Mouse (Mus musculus) embryonic facial prominence, embryonic 15.5 days (tissue): Measurements from ENCODE around the gene Dmac2. TPM values are rescaled to one million over a fixed set of nuclear protein-coding genes. Genes with fewer than 3 reads are reported as not detected.

Experiments
- ATAC-seq: fragments of 200-750 bp; cut with Nextera tagmentation; 2 replicates; pipeline ENCODE4 v1.8.0; 2017; ENCODE audit warnings: low read depth, moderate TSS enrichment; ENCODE audit not compliant: insufficient number of reproducible peaks, low FRiP score, low TSS enrichment
- H3K27ac ChIP-seq: fragments of 300-500 bp; sonication (generic); replicated peaks from 2 replicates; pipeline ENCODE4 v1.5.1; 2015; ENCODE audit warnings: mild to moderate bottlenecking, inconsistent platforms
- H3K27me3 ChIP-seq: fragments of 300-500 bp; sonication (generic); 2 replicates; pipeline ENCODE4 v1.6.1; 2015; ENCODE audit warnings: inconsistent platforms
- H3K36me3 ChIP-seq: fragments of 300-500 bp; sonication (generic); 2 replicates; pipeline ENCODE4 v1.6.1; 2015; ENCODE audit warnings: mild to moderate bottlenecking, inconsistent platforms
- H3K4me1 ChIP-seq: fragments of 300-500 bp; sonication (generic); 2 replicates; pipeline ENCODE4 v1.6.1; 2015; ENCODE audit warnings: inconsistent platforms
- H3K4me2 ChIP-seq: fragments of 300-500 bp; sonication (generic); replicated peaks from 2 replicates; pipeline ENCODE4 v1.6.1; 2015; ENCODE audit warnings: mild to moderate bottlenecking, inconsistent platforms
- H3K4me3 ChIP-seq: fragments of 300-500 bp; sonication (generic); replicated peaks from 2 replicates; pipeline ENCODE4 v1.5.1; 2015; ENCODE audit warnings: mild to moderate bottlenecking, inconsistent platforms
- H3K9ac ChIP-seq: fragments of 300-500 bp; sonication (generic); 2 replicates; pipeline ENCODE4 v1.6.1; 2015; ENCODE audit warnings: inconsistent platforms
- H3K9me3 ChIP-seq: fragments of 300-500 bp; sonication (generic); replicated peaks from 2 replicates; pipeline ENCODE4 v1.6.1; 2016; ENCODE audit warnings: inconsistent platforms
- WGBS: fragments of 180-500 bp; shearing (Covaris S2); methylation state at CpG from one replicate; pipeline ENCODE4 v1.1.7; 2015; 5-methylcytosine and 5-hydroxymethylcytosine counted together
- polyA plus RNA-seq: library from polyadenylated mRNA; unstranded; fragments of >200 nt; fragmentation: Nextera tagmentation; extraction: Ambion mirVana; gene quantifications from 2 replicates; pipeline ENCODE4 v1.2.1, GENCODE M21; 2015

Gene Dmac2
- polyA plus RNA-seq, 1 experiment from 2014 or later: 33.8 TPM

DNA sequence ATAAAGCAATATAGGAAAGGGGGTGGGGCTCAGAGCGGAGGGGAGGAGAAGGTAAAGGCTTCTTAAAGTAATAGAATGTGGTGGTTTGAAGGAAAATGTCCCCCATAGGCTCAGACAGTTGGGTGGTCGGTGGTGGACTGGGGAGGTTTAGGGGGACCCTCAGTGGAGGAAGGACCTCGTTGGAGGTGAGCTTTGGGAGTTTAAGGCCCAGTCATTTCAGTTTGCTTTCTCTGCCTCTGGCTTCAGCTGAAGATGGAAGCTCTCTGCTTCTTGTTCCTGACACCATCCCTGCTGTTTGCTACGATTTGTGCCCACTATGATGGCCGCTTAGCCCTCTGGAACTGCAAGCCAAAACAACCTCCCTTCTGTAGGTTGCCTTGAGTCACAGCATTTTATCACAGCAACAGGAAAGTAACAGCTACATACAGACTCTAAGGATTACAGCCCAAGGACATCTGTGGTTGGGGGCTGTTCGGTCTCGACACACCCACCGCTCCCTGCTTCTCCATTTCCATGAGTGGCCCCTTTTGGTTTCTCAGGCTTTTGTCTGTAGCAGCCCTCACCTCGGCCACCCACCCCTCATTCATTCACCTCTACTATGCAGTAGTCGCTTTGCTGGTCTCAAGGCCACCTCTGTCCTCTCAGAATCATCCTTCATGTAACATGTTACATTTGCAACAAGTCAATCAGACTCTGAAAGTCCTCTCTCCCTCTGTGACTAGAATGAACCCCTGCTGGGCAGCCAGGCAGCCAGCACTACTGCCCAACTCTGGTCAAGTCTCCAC, 1.6 kb upstream of the Dmac2 start:
- WGBS: 79% methylated on average over 10 of the region's 10 CpGs
- ATAC-seq: no peak
- Histone ChIP-seq H3K9ac (no peak overlapping the region), H3K4me3 (no peak overlapping the region), H3K27ac (no peak overlapping the region), H3K4me1 (peaks cover 12% of the 10 kb centered on the region; the same call in 1 of the 2 replicates), H3K4me2 (no peak overlapping the region), H3K36me3 (0 out of 2 replicates have a peak, but pooled peaks cover 11% of the 10 kb centered on the region), H3K9me3 (no peaks in the 10 kb centered on the region), H3K27me3 (no peaks in the 10 kb centered on the region)

DNA sequence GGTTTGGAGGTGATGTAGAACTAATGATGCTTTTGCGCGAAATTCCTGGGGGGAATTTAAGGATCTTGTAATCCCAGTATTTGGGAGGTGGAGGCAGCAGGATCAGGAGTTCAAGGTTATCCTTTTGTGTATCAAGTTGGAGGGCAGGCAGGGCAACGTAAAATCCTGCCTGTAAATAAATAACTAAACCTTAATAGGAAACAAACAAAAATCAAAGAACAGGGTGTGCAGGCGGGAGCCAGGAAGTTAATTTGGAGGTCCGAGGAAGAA, 443 bp downstream of the Dmac2 start:
- H3K27me3 ChIP-seq: no peaks in the 10 kb centered on the region
- no peaks in the 10 kb centered on the region for H3K9me3 ChIP-seq
- H3K4me2 ChIP-seq: peak overlapping the region; percentile 74
- no peak for ATAC-seq
- H3K36me3 ChIP-seq: peaks cover 23% of the 10 kb centered on the region; the same call in 1 of the 2 replicates
- H3K9ac ChIP-seq: peak overlapping the region; percentile 47
- H3K4me1 ChIP-seq: peaks cover 15% of the 10 kb centered on the region; the same call in 1 of the 2 replicates
- 17% methylated on average over 5 of the region's 5 CpGs for WGBS
- peak overlapping the region; percentile 76 for H3K4me3 ChIP-seq
- no peak overlapping the region; the same call in 1 of the 2 replicates for H3K27ac ChIP-seq

DNA sequence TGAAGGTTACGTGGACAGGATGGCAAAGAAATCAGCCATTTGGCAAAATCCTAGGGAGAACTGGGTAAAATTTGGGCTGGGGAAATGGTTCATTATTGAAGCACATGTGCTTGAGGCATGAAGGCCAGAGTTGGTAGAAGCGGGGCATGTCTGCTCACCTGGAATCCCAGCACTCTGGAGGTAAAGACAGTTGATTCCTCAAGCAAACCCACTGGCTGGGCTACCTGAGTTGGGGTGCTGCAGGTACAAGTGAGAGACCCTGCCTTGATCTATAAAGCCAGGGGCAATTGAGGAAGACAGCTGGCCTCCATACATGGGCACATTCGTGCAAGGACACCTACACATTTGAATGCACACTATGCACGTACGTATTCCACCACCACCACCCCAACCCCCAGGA, 887 bp downstream of the Dmac2 start:
- Histone ChIP-seq H3K36me3 (peaks cover 23% of the 10 kb centered on the region; the same call in 1 of the 2 replicates), H3K9ac (no peak overlapping the region), H3K4me2 (peak overlapping the region; percentile 74), H3K4me1 (peaks cover 17% of the 10 kb centered on the region; the same call in 1 of the 2 replicates), H3K27me3 (no peaks in the 10 kb centered on the region), H3K9me3 (no peaks in the 10 kb centered on the region), H3K4me3 (peak overlapping the region; percentile 76; the same call in 1 of the 2 replicates), H3K27ac (no peak overlapping the region)
- WGBS: 88% methylated on average over 5 of the region's 5 CpGs
- ATAC-seq: no peak

DNA sequence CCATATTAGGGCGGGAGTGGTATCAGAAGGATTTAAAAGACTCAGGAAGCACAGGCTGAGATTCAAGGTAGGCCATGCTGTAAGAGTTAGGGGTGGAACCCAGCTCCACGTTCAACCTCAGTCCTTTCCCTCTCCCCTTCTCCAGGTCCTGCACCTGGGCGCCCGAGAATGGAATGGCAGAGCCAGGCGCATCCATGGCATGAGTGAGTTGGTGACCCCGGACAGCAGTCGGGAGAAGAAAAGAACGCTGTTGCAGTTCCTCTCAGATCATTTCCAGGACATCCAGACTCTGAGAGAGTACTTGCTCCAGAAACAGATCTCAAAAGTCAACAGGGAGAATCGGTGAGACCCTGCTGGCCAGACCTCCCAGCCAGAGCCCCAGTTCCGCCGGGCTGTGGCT, 1.5 kb downstream of the Dmac2 start:
- peaks cover 23% of the 10 kb centered on the region; the same call in 1 of the 2 replicates for H3K36me3 ChIP-seq
- H3K4me2 ChIP-seq: no peak overlapping the region
- ATAC-seq: no peak
- H3K9ac ChIP-seq: no peak overlapping the region
- H3K9me3 ChIP-seq: no peaks in the 10 kb centered on the region
- 94% methylated on average over 11 of the region's 11 CpGs for WGBS
- H3K27me3 ChIP-seq: no peaks in the 10 kb centered on the region
- H3K27ac ChIP-seq: no peak overlapping the region
- no peak overlapping the region for H3K4me3 ChIP-seq
- peaks cover 17% of the 10 kb centered on the region; the same call in 1 of the 2 replicates for H3K4me1 ChIP-seq

DNA sequence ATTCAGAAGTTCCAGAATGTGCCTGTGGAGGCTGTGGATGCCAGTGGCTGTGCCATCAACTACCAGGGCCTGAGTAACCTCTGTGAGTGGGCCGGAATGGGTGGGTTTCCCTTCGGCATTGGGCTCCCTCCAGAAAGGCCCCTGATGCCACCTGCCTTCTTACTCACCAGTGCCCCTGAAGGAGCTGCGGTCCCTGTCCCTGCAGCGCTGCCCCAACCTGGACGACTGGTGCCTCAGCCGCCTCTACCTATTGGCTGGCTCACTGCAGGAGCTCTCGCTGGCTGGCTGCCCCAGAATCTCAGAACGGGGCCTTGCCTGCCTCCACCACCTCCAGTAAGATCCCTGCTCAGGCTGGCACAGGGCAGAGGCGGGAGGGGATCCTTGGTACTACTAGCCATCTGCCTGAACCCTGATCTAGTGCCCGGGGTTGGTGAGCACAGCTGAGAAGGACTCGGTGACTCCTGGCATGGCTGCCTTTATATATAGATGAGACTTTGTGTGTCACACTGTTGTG, 4.7 kb downstream of the Dmac2 start:
- 89% methylated on average over 11 of the region's 11 CpGs for WGBS
- H3K4me3 ChIP-seq: no peak overlapping the region
- H3K9ac ChIP-seq: no peak overlapping the region
- no peak overlapping the region for H3K27ac ChIP-seq
- no peaks in the 10 kb centered on the region for H3K9me3 ChIP-seq
- H3K36me3 ChIP-seq: peaks cover 23% of the 10 kb centered on the region; the same call in 1 of the 2 replicates
- no peak for ATAC-seq
- no peaks in the 10 kb centered on the region for H3K27me3 ChIP-seq
- peaks cover 41% of the 10 kb centered on the region for H3K4me1 ChIP-seq
- no peak overlapping the region for H3K4me2 ChIP-seq

DNA sequence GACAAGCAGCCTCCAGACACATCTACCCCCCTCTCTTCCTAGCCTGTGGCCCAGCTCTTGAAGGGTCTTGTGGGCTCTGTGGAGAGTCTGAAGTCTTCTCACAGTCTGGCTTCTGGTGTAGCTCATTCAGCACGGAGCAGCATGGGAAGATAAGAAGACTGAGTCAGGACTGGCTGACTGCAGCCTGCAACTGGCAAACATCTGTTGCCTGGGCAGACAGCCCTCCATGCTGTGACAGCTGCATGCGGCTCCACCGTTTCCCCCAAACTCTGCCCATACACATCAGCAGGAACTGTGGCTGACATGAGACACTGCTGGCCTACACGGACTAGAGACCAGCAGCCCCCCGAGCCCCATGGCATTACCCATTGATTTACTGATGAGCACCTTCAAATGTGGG, 5.6 kb downstream of the Dmac2 start:
- Histone ChIP-seq H3K4me1 (peaks cover 39% of the 10 kb centered on the region), H3K27me3 (no peaks in the 10 kb centered on the region), H3K9ac (no peak overlapping the region), H3K27ac (0 out of 2 replicates have a peak overlapping the region, but pooled peaks have one; percentile 28), H3K9me3 (no peaks in the 10 kb centered on the region), H3K4me2 (no peak overlapping the region), H3K36me3 (peaks cover 28% of the 10 kb centered on the region), H3K4me3 (no peak overlapping the region)
- WGBS: 59% methylated on average over 5 of the region's 5 CpGs
- ATAC-seq: no peak

DNA sequence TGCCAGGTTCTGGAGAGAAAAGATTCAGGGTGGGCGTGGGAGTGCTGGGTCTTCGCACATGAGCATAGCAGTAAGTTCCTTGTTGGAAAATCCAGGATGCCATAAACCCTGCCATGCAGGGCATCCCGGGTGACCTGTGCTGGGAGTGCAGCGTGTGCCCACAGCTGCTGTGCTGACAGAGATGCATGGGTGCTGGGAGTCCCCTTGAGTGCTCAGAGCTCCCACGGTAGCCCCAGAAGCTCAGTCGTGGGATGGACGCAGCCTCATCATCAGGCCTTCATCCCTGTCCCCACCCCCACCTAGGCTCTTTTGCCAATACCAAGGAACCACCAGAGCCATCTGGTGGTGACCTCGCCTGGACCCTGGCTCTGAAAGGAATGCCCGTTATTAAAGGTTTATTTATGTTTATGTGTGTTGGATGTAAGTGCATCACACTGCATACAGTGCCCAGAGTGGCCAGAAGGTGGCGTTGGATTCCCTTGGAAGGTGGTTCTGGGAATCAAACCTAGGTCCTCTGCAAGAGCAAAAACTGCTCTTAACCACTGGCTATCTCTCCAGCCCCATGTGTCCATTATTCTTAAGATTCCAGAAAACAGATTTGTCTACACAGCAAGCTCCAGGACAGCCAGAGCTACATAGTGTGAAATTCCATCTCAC, 6.5 kb downstream of the Dmac2 start:
- H3K9ac ChIP-seq: no peak overlapping the region
- peaks cover 35% of the 10 kb centered on the region for H3K4me1 ChIP-seq
- no peak overlapping the region for H3K4me3 ChIP-seq
- H3K27ac ChIP-seq: peak overlapping the region; percentile 66; the same call in 1 of the 2 replicates
- 72% methylated on average over 10 of the region's 10 CpGs for WGBS
- no peak overlapping the region for H3K4me2 ChIP-seq
- peaks cover 37% of the 10 kb centered on the region for H3K36me3 ChIP-seq
- no peak for ATAC-seq
- H3K9me3 ChIP-seq: no peaks in the 10 kb centered on the region
- no peaks in the 10 kb centered on the region for H3K27me3 ChIP-seq

DNA sequence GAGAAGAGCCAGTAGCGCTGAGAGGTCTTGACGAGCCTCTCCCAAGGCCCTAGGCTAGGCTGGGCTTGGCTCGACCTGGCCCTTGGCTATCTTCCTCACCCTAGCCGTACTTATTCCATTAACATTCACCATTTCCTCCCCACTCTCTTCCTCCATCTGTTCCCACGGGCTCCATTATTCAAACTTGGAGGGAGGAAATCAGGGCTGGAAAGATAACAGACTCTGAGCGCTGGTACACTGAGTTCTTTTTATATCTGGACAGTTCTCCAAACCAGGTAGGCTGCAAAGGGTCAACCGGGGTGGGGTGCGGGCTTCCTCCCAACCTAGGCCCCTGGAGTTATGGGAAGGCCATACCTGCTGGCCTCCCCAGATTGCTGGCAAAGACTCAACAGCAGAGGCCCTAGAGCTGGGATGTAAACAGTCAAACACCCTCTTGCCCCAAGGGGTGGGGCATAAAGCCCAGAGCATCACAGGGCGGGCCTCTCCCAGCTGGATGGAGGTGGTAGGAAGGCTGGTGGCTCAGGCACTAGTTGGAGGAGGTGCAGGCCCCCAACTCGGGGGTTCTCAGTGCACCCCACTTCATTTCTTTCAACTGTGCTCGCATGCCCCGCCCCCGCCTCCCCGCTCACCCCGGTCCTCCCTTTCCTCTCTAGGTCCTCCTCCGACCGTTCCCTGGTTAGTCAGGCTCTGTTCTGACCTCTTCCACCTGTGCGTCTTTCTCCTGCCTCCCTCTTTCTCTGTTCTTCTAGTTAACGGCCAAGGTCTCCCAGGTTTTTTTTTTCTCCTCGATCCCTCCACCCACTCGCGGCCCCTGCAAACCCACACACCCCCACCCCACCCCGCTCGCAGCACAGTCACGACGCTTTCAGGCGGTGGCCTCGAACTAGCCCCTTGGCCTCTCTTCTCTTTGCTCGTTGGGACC, 7.6 kb downstream of the Dmac2 start, which contains the start of gene B3gnt8:
TSS of gene B3gnt8 (plus strand) at position 146 of the 922 bp plus-strand sequence.
- peak within 1 kb of the TSS; percentile 48 for H3K9ac ChIP-seq
- peaks cover 35% of the 10 kb centered on the region for H3K4me1 ChIP-seq
- peaks cover 42% of the 10 kb centered on the region for H3K36me3 ChIP-seq
- H3K27ac ChIP-seq: peak within 1 kb of the TSS; percentile 66
- 18% methylated on average over 29 of the region's 29 CpGs for WGBS
- no peak for ATAC-seq
- peak within 1 kb of the TSS; percentile 48 for H3K4me3 ChIP-seq
- H3K9me3 ChIP-seq: no peaks in the 10 kb centered on the region
- H3K27me3 ChIP-seq: no peaks in the 10 kb centered on the region
- peak within 1 kb of the TSS; percentile 78 for H3K4me2 ChIP-seq

DNA sequence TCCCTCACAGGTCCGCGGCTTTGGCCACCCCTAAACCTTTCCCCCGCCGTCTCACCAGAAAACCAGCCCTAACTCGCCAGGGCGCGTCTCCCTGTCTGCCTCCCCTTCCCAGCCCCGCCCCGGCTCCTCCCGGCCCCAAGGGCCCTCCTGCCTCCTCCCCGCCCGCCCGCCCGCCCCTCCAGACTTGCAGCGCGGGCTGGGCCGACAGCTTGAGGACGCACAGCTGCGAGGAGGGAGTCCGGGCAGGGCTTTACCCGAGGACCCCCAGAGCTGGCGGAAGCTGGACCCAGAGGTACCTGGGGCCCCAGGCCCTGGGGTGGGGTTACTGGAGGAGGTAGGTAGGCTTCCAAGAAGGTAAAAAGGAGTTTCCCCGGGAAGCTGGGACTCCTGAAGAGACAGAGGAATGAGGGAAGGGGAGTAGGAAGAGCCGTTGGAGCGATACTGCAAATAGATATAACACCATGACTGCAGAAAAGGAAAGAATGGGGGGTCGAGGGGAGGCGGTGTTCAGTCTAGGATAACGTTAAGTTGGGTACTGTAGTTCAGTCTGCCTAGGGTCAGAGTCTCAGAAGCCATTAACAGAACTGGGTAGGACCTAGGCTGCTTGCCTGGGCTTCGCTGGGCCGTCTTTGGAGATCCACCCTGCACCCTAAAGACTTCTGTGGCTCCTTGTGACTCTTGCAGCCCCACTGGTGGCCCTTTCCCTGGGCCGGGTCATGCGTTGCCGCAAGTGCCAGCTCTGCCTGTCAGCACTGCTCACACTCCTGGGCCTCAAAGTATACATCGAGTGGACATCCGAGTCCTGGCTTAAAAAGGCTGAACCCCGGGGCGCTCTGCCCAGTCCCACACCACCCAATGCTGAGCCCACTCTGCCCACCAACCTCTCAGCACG, 8.5 kb downstream of the Dmac2 start:
- Histone ChIP-seq H3K4me2 (peak overlapping the region; percentile 78), H3K36me3 (peaks cover 38% of the 10 kb centered on the region), H3K4me3 (peak overlapping the region; percentile 48), H3K9ac (peak overlapping the region; percentile 48), H3K4me1 (peaks cover 35% of the 10 kb centered on the region), H3K27ac (peak overlapping the region; percentile 66), H3K9me3 (no peaks in the 10 kb centered on the region), H3K27me3 (no peaks in the 10 kb centered on the region)
- ATAC-seq: peak; percentile 80
- WGBS: 13% methylated on average over 38 of the region's 38 CpGs

DNA sequence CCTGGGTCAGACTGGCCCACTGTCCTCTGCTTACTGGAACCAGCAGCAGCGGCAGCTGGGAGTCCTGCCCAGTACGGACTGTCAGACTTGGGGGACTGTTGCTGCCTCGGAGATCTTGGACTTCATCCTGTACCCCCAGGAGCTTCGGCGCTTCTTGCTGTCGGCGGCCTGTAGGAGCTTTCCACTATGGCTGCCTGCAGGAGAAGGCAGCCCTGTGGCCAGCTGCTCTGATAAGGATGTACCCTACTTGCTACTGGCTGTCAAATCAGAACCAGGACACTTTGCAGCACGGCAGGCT, 9.1 kb downstream of the Dmac2 start:
- H3K4me1 ChIP-seq: peaks cover 35% of the 10 kb centered on the region
- peak overlapping the region; percentile 48; the same call in 1 of the 2 replicates for H3K9ac ChIP-seq
- H3K36me3 ChIP-seq: peaks cover 43% of the 10 kb centered on the region
- H3K27ac ChIP-seq: no peak overlapping the region
- H3K9me3 ChIP-seq: no peaks in the 10 kb centered on the region
- ATAC-seq: no peak
- WGBS: 57% methylated on average over 8 of the region's 8 CpGs
- H3K4me2 ChIP-seq: peak overlapping the region; percentile 78
- H3K4me3 ChIP-seq: peak overlapping the region; percentile 48
- H3K27me3 ChIP-seq: no peaks in the 10 kb centered on the region
